Mouse (Mus musculus): Measurements from ENCODE around the gene 4930407I10Rik. TPM values are rescaled to one million over a fixed set of nuclear protein-coding genes. Genes with fewer than 3 reads are reported as not detected.

The 4930407I10Rik gene
- polyA plus RNA-seq (2012) = not detected in 2 replicates

DNA sequence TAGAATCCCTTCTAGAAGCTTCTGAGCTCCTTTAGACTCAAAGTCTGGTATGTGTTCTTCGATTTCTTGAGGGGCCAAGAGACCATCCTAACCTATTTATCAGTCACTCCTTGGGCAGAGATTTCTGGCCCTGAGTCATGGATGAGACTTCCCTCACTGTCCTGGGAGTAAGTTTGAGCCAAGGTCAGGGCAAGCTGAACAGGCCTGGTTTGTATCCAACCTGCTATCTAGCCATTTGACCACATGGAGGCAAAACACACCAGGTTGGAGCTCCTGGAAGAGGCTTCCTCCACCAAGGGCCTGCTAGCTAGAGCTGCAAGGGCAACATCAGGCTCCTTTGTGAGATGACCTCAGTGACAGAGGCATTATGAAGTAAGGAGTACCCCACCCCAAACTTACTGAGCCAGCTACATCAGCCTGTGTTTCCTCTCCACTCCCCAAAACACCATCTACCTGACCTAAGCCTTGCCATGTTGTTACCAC lies at the start of gene 4930407I10Rik:
Gene 4930407I10Rik (plus strand): TSS at position 433 of the 483 bp plus-strand sequence.
- TF ChIP-seq GATA1 (IDR thresholded peaks at IDR 0.05; ENCODE audit: low read length) = no peak

DNA sequence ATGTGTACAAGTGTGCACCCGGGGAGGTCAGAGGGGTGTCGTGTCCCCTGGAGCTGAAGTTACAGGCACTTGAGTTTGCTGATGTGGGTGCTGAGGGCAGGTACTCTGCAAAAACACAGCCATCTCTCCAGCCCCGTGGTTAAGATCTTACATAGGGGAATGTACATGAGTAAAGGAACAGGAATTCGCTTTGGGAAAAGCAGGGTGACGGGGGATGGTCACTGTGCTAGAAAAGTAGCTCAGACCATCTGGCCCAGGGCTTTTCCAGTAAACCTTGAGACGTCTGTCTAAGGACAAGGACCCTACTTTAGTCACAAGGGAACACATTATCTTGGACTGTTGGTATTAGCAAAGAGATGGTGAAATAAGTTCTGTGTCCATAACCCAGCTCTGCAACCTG lies 47.0 kb upstream of the 4930407I10Rik start:
- no peak for TF ChIP-seq GATA1 (IDR thresholded peaks at IDR 0.05; ENCODE audit: low read length)

DNA sequence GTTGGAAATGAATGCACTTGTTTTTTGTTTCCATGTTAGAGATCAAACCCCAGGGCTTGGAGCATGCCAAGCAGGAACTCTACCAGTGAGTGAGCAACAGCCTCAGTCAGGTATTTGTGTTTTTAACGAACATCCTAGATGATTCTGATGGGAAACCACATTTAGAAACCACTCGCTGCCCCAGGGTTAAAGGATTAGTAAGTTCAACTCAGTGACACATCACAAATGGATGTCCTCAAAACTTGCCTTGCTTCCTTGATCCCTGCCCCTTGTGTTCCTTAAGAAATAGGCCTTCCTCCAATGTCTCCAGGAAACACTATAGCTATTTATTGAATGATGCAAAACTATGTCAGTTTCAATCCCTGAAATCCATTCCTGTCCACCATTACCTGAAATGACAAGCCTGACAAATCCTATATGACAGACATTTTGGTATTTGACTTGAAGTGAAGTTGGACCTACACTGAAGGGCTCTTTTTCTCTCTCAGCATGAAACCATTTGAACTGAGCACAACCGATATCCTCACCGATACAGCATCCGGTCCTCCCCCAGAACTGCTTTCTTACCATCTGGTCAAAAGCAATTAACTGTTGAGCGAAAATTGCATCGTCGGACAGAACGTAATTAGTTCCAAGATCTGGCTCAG lies 44.1 kb upstream of the 4930407I10Rik start:
- TF ChIP-seq GATA1 (IDR thresholded peaks at IDR 0.05; ENCODE audit: low read length) = no peak

DNA sequence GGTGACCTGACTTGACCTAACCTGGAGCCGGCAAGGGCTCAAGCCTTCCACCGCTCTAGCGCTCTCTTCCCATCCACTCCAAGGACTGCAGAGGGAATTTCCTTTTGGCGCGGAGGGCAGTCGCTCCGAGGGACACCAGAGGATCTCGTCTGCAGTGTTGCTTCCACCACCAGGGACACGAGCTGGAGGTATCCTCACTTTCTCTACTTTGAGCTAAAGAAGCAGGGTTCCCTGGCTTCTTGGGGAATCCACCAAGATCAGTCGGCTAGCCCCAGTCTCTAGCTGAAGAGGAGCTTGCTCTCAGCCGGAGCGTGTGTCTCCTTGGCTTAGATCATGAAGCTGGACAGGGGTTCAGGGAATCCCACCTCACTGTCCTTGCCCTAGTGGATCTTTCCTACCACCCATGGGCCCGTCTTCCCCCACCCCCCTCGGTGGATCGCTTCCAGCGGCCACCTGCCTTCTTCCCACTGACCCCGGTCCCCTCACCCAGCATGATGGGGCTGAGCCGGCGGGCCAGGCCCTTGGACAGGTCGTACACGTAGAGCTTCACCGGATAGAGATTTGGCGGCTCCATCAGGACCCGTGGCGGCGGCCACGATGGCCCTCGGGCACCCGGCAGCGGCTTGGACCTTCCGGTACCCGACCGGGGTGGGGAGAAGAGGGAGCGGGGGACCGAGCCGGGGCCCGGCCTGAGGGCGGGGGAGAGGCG lies 43.4 kb upstream of the 4930407I10Rik start:
- no peak for TF ChIP-seq GATA1 (IDR thresholded peaks at IDR 0.05; ENCODE audit: low read length)

DNA sequence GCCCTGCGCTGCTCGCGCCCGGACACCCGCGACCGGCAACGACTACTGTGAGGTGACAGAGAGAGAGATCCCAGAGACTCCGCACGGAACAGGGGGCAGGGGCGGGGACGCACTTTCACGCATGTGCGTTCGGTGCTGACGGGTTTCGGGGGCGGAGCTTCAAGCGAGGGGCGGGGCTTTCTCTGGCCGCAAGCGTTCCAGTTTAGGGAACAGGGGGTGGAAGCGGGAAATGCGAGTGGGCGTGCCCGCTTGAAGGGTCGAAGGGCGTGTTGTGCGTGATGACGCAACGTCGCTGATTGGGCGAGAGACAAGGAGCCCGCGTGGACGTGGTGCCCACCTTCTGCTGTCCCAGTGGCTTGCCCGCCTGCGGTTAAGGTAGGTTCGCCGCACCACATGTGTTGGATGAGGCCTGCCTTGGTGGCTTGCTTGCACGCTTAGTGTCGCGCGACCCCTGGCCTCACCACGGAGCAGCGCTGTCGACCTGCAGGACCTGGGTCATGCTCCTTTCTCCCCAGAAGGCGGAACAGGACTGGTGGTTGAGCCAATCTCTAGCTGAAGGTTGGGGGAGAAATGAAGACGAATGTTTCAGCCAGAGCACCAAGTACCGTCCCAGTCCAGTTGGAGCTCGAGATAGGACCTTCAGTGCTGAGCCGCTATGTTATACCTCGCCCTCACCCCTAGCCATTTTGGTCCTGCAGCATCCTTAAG lies 42.7 kb upstream of the 4930407I10Rik start:
- TF ChIP-seq GATA1 (IDR thresholded peaks at IDR 0.05; ENCODE audit: low read length) = no peak

GRCm38 (mm10) chr15:82016830-82017229 lies 42.1 kb upstream of the 4930407I10Rik start:
- TF ChIP-seq GATA1 (IDR thresholded peaks at IDR 0.05; ENCODE audit: low read length) = no peak

GRCm38 (mm10) chr15:82017461-82017860 lies 41.5 kb upstream of the 4930407I10Rik start:
- no peak for TF ChIP-seq GATA1 (IDR thresholded peaks at IDR 0.05; ENCODE audit: low read length)

- no peak for TF ChIP-seq GATA1 (IDR thresholded peaks at IDR 0.05; ENCODE audit: low read length)
These were observed 39.7 kb upstream of the 4930407I10Rik start for GRCm38 (mm10) chr15:82019288-82019687.

DNA sequence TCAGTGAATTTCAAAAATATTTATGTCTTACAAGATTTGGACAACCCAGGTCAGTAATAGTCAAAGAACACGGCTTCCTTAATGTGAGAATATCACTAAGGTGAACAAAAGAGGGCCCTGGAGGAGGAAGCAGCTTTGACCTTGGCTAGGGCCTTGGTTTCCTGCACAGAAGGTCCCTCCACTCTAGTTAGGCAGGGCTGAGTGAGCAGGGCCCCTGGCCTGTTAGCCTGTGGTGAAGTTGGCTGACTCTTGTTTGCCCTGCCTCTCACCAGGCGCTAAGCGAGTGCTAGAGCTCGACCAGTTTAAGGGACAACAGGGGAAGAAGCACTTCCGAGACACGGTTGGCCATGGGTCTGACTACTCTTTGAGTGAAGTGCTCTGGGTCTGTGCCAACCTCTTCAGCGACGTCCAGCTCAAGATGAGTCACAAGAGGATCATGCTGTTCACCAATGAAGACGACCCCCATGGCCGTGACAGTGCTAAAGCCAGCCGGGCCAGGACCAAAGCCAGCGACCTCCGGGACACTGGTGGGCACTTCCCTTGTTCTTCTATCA lies 36.3 kb upstream of the 4930407I10Rik start:
- no peak for TF ChIP-seq GATA1 (IDR thresholded peaks at IDR 0.05; ENCODE audit: low read length)

DNA sequence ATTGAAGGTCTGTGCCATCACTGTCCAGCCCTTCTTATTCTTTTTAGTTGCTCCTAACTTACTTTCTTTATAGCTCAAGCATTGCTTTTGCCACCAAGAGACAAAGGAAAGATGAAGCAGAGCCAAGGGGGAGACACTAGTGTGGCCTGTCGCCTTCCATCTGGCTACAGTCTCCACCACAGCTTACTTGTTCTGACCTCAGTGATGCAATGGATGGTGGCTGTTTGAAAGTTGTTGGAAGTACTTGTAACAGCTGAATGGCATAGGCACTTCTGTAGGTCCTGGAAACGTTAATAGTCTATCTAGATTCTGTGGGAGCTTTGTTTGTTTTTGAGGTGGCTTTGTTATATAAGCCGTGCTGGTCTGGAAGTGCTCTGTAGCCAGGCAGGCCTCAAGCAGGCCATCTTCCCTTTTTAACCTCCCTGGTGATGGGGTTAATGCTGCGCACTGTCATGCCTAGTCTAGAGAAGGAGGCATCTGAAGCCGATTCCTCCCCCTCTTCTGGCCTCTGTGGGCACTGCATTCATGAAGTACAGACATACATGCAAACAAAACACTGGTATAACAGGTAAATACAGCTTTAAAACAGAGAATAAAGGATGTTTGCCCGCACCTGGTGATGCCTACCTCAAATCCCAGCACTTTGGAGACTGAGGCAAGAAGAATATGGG lies 34.9 kb upstream of the 4930407I10Rik start:
- no peak for TF ChIP-seq GATA1 (IDR thresholded peaks at IDR 0.05; ENCODE audit: low read length)

GRCm38 (mm10) chr15:82027276-82027675 lies 31.7 kb upstream of the 4930407I10Rik start:
- no peak for TF ChIP-seq GATA1 (IDR thresholded peaks at IDR 0.05; ENCODE audit: low read length)

GRCm38 (mm10) chr15:82027726-82028125 lies 31.2 kb upstream of the 4930407I10Rik start:
- TF ChIP-seq GATA1 (IDR thresholded peaks at IDR 0.05; ENCODE audit: low read length) = no peak

DNA sequence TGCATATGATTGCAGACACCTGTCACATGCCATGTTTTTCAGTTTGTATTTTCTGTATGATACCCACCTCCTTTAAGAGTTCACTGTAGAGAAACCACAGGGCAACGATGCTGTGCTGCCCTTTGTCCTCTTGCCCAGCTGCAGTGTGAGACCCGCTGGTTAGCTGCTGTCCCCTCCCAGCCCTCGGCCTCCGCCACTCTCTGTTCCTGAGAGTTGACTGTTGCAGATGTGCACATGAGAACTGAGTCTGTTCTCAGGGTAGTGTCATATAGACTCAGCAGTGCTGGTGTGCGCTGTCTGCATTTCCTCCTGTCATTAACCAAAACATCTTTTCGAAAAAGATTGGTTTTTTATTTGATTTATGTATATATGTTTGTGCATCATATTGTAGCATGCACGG lies 26.6 kb upstream of the 4930407I10Rik start:
- TF ChIP-seq GATA1 (IDR thresholded peaks at IDR 0.05; ENCODE audit: low read length) = no peak

GRCm38 (mm10) chr15:82033762-82034161 lies 25.2 kb upstream of the 4930407I10Rik start, which contains the start of gene Desi1:
Gene Desi1 (minus strand): TSS chr15:82033862.
- no peak for TF ChIP-seq GATA1 (IDR thresholded peaks at IDR 0.05; ENCODE audit: low read length)

Measured in G1E-ER4 (cell line).